Mouse (Mus musculus): ENCODE results near the gene Sfxn5. TPM values are rescaled to one million over a fixed set of nuclear protein-coding genes. Genes with fewer than 3 reads are reported as not detected.

Sfxn5 gene
- polyA plus RNA-seq, 1 experiment: 3.7 TPM

GRCm38 (mm10) chr6:85206182-85206938, 126.9 kb downstream of the Sfxn5 start:
- Histone ChIP-seq H3K4me1 (replicated peaks; ENCODE audit: control insufficient read depth, insufficient read depth, low read length) (no peaks in the 10 kb centered on the region), H3K4me3 (ENCODE audit: control insufficient read depth, insufficient read depth, low read length) (no peak overlapping the region), H3K27ac (ENCODE audit: control insufficient read depth, insufficient read depth, low read length) (no peak overlapping the region), H3K36me3 (ENCODE audit: control insufficient read depth, insufficient read depth, low read length) (no peaks in the 10 kb centered on the region), H3K27me3 (ENCODE audit: control insufficient read depth, insufficient read depth, low read length) (no peaks in the 10 kb centered on the region)
- DNase-seq: no peak
- TF ChIP-seq CTCF (IDR thresholded peaks at IDR 0.05; ENCODE audit: borderline replicate concordance, control insufficient read depth, extremely low read depth, insufficient read depth, low read length, poor library complexity): no peak
- TF ChIP-seq POLR2A (IDR thresholded peaks at IDR 0.05; ENCODE audit: control insufficient read depth, extremely low read depth, insufficient read depth, low read length, poor library complexity): no peak
- WGBS: 70% methylated on average over 16 of the region's 16 CpGs

- DNase-seq: no peak
- WGBS: 65% methylated on average over 2 of the region's 2 CpGs
- H3K27me3 ChIP-seq (ENCODE audit: control insufficient read depth, insufficient read depth, low read length): no peaks in the 10 kb centered on the region; the same call in 1 of the 2 replicates
- no peaks in the 10 kb centered on the region for H3K36me3 ChIP-seq (ENCODE audit: control insufficient read depth, insufficient read depth, low read length)
- no peak overlapping the region for H3K4me3 ChIP-seq (ENCODE audit: control insufficient read depth, insufficient read depth, low read length)
- H3K27ac ChIP-seq (ENCODE audit: control insufficient read depth, insufficient read depth, low read length): no peak overlapping the region
- no peak for TF ChIP-seq POLR2A (IDR thresholded peaks at IDR 0.05; ENCODE audit: control insufficient read depth, extremely low read depth, insufficient read depth, low read length, poor library complexity)
- TF ChIP-seq CTCF (IDR thresholded peaks at IDR 0.05; ENCODE audit: borderline replicate concordance, control insufficient read depth, extremely low read depth, insufficient read depth, low read length, poor library complexity): no peak
- H3K4me1 ChIP-seq (replicated peaks; ENCODE audit: control insufficient read depth, insufficient read depth, low read length): peaks cover 6% of the 10 kb centered on the region; the same call in 1 of the 2 replicates
Observed at GRCm38 (mm10) chr6:85197951-85198350, 135.3 kb downstream of the Sfxn5 start.

GRCm38 (mm10) chr6:85193381-85194318, 139.6 kb downstream of the Sfxn5 start:
- Histone ChIP-seq H3K4me3 (ENCODE audit: control insufficient read depth, insufficient read depth, low read length) (no peak overlapping the region), H3K27me3 (ENCODE audit: control insufficient read depth, insufficient read depth, low read length) (peaks cover 14% of the 10 kb centered on the region), H3K4me1 (replicated peaks; ENCODE audit: control insufficient read depth, insufficient read depth, low read length) (peaks cover 6% of the 10 kb centered on the region; the same call in 1 of the 2 replicates), H3K36me3 (ENCODE audit: control insufficient read depth, insufficient read depth, low read length) (no peaks in the 10 kb centered on the region), H3K27ac (ENCODE audit: control insufficient read depth, insufficient read depth, low read length) (no peak overlapping the region)
- TF ChIP-seq CTCF (IDR thresholded peaks at IDR 0.05; ENCODE audit: borderline replicate concordance, control insufficient read depth, extremely low read depth, insufficient read depth, low read length, poor library complexity): no peak
- TF ChIP-seq POLR2A (IDR thresholded peaks at IDR 0.05; ENCODE audit: control insufficient read depth, extremely low read depth, insufficient read depth, low read length, poor library complexity): no peak
- 7% methylated on average over 29 of the region's 29 CpGs for WGBS
- DNase-seq: peak; percentile 56

- Histone ChIP-seq H3K36me3 (ENCODE audit: control insufficient read depth, insufficient read depth, low read length) (no peaks in the 10 kb centered on the region), H3K27me3 (ENCODE audit: control insufficient read depth, insufficient read depth, low read length) (peaks cover 28% of the 10 kb centered on the region), H3K4me1 (replicated peaks; ENCODE audit: control insufficient read depth, insufficient read depth, low read length) (peaks cover 6% of the 10 kb centered on the region; the same call in 1 of the 2 replicates), H3K27ac (ENCODE audit: control insufficient read depth, insufficient read depth, low read length) (no peak overlapping the region), H3K4me3 (ENCODE audit: control insufficient read depth, insufficient read depth, low read length) (no peak overlapping the region)
- 37% methylated on average over 9 of the region's 9 CpGs for WGBS
- TF ChIP-seq CTCF (IDR thresholded peaks at IDR 0.05; ENCODE audit: borderline replicate concordance, control insufficient read depth, extremely low read depth, insufficient read depth, low read length, poor library complexity) (no peak), POLR2A (IDR thresholded peaks at IDR 0.05; ENCODE audit: control insufficient read depth, extremely low read depth, insufficient read depth, low read length, poor library complexity) (no peak)
- no peak for DNase-seq
Observed at GRCm38 (mm10) chr6:85191751-85192440, 141.3 kb downstream of the Sfxn5 start.

- Histone ChIP-seq H3K4me1 (replicated peaks; ENCODE audit: control insufficient read depth, insufficient read depth, low read length) (peaks cover 6% of the 10 kb centered on the region; the same call in 1 of the 2 replicates), H3K36me3 (ENCODE audit: control insufficient read depth, insufficient read depth, low read length) (no peaks in the 10 kb centered on the region), H3K27me3 (ENCODE audit: control insufficient read depth, insufficient read depth, low read length) (peaks cover 33% of the 10 kb centered on the region), H3K27ac (ENCODE audit: control insufficient read depth, insufficient read depth, low read length) (no peak overlapping the region), H3K4me3 (ENCODE audit: control insufficient read depth, insufficient read depth, low read length) (no peak overlapping the region)
- DNase-seq: no peak
- 9% methylated on average over 13 of the region's 13 CpGs for WGBS
- no peak for TF ChIP-seq CTCF (IDR thresholded peaks at IDR 0.05; ENCODE audit: borderline replicate concordance, control insufficient read depth, extremely low read depth, insufficient read depth, low read length, poor library complexity)
- no peak for TF ChIP-seq POLR2A (IDR thresholded peaks at IDR 0.05; ENCODE audit: control insufficient read depth, extremely low read depth, insufficient read depth, low read length, poor library complexity)
Observed at GRCm38 (mm10) chr6:85190671-85191070, 142.6 kb downstream of the Sfxn5 start.

All from thymus, adult 2 months (tissue).